Mouse (Mus musculus) G1E-ER4 (cell line): ENCODE data around the gene Zbtb1. TPM values are rescaled to one million over a fixed set of nuclear protein-coding genes. Genes with fewer than 3 reads are reported as not detected.

ENCODE experiments used
- GATA1 ChIP-seq: IDR thresholded peaks from one replicate; pipeline ENCODE4 v1.8.0; 2012; ENCODE audit warnings: low read length, inconsistent platforms
- polyA plus RNA-seq: library from polyadenylated mRNA; stranded (reverse); fragments of >175 nt; gene quantifications from 2 replicates; pipeline ENCODE4 v1.2.3, GENCODE M21; 2012

Zbtb1 gene
- polyA plus RNA-seq, 1 experiment = 6.3 TPM

DNA sequence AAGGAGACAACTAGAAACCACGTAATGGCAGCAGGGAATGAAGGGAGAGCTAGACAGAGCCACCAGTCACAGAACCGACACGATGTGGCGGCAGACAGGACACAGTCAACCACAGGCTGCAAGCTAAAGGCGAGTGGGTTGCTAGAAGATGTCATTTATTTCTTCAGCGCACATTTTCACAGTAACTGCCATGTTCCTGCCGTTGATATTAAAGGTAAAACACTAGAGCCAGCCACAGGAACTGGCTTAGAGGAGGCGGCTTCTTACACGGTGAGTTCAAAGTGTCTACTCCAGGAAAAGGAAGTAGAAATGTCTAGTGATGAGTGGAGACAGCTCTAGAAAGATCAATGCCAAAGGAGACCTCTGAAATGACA, 7.8 kb upstream of the Zbtb1 start:
- no peak for TF ChIP-seq GATA1

DNA sequence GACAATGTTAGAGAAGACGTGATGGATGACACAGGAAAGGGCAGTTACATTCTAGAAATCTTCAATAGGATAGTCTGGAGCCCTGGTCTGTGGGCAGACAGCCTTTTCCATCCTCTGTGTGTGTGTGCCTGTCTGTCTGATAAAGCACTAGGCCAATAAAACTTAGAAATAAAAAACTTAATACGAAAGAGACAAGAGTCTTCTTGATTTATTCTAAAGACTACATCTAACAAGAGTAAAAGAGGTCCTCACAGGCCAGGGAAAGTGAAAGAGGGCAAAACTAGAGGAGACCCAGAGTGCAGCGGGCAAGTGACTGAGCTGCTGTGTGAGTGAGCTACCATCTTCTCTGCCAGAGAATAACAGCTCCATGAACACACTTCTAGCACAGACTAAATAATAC, 3.8 kb upstream of the Zbtb1 start:
- no peak for TF ChIP-seq GATA1

GRCm38 (mm10) chr12:76367096-76367995, 2.7 kb upstream of the Zbtb1 start:
- TF ChIP-seq GATA1 = no peak

GRCm38 (mm10) chr12:76368201-76368789, 1.8 kb upstream of the Zbtb1 start:
- no peak for TF ChIP-seq GATA1

DNA sequence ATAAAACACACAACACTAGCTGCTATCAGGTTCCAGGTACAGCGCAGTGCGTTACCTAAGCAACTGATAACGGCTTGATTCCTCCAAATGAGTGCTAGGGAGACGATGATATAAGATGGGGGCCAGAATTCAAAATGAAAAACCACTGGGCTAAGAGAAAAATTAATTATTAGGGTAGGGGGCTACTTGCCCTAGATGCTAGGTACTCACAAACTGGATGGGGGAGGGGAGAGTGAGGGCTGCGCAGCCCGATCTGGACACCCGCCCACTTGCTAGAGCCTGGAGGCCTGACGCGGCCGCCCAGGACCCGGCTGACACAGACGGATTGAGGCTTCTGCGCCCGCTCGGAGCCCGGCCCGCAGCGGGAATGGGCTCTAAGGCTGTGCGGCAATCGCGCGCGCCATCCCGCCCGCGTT, 1.3 kb upstream of the Zbtb1 start:
- TF ChIP-seq GATA1 = no peak

DNA sequence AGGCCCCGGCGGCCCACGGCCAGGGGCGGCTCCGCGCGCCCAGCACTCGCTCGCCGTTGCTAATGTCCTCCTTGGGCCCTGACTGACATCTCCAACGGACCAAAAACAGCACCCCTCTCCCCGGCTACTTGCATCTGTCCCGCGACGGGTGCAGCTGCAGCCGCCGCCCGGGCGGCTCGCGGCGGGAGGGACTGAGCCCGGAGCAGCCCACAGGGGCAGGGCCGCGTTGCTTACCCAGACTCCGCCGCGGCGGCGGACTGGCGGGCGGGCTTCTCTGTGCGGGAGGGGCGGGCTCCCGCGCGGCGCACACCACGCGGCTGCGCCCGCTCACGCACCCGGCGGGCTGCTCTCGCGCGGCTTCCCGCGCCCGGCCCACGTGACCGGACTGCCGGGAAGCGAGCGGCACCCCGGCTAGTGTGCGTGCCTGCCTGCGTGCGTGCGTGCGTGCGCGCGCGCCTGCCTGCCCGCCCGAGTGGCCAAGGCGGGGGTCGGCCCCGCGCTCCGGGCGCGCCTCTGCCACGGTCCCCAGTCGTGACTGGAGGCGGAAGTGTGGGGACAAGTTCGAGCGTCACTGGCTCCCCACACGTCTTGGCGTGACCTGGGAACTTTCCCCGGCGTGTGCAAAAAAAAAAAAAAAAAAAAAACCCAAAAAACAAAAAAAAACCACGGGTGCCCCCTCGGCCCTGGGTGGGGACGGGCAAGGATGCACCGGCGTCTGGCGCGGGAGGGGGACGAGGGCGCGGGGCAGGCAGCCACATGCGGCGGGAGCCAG, 674 bp upstream of the Zbtb1 start, which contains the start of gene Zbtb25:
Gene Zbtb25 (minus strand): TSS at position 397 of the 772 bp plus-strand sequence.
- no peak for TF ChIP-seq GATA1

DNA sequence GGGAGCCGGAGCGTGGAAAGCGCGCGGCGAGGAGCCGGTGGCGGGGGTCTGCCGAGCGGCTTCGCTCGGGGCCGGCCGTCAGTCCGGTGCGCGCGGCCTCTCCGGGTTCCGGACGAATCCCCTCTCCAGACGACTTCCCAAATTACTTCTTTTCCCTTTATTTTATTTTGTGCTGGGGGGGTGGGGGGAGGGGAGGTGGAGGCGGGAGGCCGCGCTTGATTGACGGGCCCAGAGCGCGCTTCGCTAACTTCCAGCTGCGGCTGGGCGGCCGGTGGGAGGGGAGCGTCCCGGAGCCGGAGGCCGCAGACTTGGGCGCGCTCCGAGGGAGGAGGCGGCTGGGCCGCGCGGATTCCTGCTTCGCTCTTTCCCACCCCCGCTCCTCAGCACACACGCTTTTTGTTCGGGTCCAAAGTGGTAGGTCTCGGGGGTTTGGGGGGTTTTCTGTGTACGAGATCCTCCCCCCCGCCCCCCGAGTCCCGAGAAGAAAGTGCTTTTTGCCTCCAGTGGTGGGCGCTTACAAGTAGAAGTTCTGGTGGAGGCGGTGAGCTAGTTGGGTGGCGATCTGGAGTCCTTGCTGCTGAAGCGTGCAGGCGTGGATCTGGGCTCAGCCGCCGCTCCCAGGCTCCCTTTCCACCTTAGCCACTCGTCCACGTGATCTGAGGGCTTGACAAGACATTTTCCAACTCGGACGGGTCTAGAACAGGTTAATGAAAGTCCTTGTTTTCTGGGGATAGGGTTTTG, 935 bp downstream of the Zbtb1 start:
- no peak for TF ChIP-seq GATA1

- TF ChIP-seq GATA1 = no peak
Measured at GRCm38 (mm10) chr12:76372046-76372445, 2.0 kb downstream of the Zbtb1 start.

DNA sequence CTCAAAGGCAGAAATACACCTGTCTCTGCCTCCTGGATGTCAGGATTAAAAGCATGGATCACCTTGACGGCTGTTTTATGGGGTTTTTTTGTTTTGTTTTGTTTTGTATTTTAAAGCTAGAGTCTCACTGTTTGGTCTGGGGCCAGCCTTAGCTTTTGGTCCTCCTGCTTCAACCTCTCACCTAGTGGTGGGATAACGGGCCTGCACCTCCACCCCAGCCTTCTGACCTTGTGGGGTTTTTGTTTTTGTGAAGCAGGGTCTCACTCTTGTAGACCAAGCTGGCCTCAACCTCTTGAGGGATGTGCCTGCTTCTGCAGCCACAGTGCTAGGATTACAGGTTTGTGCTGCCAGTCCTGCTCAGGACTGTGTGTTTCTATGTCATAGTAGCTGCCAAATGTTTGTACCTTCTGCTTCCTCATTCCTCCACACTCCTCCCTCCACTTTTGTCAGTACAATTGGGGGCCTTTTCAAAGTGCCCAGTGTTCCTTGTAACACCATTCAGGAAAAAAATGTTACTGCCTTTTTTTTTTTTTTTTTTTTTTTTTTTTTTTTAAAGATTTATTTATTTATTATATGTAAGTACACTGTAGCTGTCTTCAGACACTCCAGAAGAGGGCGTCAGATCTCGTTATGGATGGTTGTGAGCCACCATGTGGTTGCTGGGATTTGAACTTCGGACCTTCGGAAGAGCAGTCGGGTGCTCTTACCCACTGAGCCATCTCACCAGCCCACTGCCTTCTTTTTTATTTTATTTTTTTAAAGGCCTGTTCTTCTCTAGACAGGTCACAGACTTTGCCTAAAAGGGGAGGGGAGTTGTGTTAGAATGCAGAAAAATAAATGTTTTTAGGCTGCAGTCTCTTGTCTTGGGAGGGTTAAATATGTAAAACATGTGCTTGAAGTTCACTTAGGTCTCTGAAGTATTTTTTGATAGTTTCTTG, 3.1 kb downstream of the Zbtb1 start:
- no peak for TF ChIP-seq GATA1

DNA sequence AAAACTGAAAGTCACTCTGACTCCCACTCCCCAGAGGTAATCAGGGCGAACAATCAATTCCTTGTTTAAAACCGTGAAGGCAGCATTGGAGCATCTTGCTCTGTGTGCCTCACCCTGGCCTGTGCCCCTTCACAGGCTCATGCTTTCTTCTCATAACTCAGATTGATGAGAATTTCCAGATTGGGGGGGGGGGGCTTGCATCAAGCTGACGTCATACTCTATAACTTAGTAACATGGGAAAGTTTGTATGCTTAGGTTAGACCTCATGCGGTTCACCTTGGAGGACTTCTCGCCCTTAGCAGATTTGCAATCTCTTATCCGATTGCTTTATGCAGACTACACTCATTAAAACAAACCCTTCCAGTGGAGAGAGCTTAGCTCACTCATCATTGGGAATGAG, 3.9 kb downstream of the Zbtb1 start:
- no peak for TF ChIP-seq GATA1

GRCm38 (mm10) chr12:76374911-76375310, 4.8 kb downstream of the Zbtb1 start:
- TF ChIP-seq GATA1 = no peak

GRCm38 (mm10) chr12:76375506-76375905, 5.4 kb downstream of the Zbtb1 start:
- TF ChIP-seq GATA1 = no peak

- TF ChIP-seq GATA1 = no peak
Measured at GRCm38 (mm10) chr12:76376649-76377048, 6.6 kb downstream of the Zbtb1 start.

GRCm38 (mm10) chr12:76377059-76377458, 7.0 kb downstream of the Zbtb1 start:
- TF ChIP-seq GATA1 = no peak
